Mouse (Mus musculus) liver, embryonic 14.5 days (tissue): ENCODE measurements around the gene Nup133.

Experiments used
- CTCF ChIP-seq: IDR thresholded peaks from 2 replicates; pipeline ENCODE4 v1.5.1; 2016; ENCODE audit warnings: antibody characterized with exemption, low read depth, control low read depth
- EP300 ChIP-seq: IDR thresholded peaks from 2 replicates; pipeline ENCODE4 v1.6.1; 2016; ENCODE audit warnings: antibody characterized with exemption, low read depth

GRCm38 (mm10) chr8:123880271-123880670 lies 68.8 kb downstream of the Nup133 start:
- no peak for TF ChIP-seq CTCF
- TF ChIP-seq EP300 = no peak
